Mouse (Mus musculus): ENCODE measurements around the gene Krtap4-6. TPM values are rescaled to one million over a fixed set of nuclear protein-coding genes. Genes with fewer than 3 reads are reported as not detected.

Gene Krtap4-6
- polyA plus RNA-seq, 1 experiment: not detected

- 61% methylated on average over 2 of the region's 2 CpGs for WGBS
- no peaks in the 10 kb centered on the region for H3K36me3 ChIP-seq (ENCODE audit: control insufficient read depth, insufficient read depth, low read length)
- no peak for TF ChIP-seq POLR2A (IDR thresholded peaks at IDR 0.05; ENCODE audit: low read depth, low read length)
- TF ChIP-seq CTCF (IDR thresholded peaks at IDR 0.05; ENCODE audit: extremely low read depth, insufficient read length, insufficient replicate concordance, low read depth, low read length): no peak
- H3K27me3 ChIP-seq (ENCODE audit: control insufficient read depth, insufficient read depth, low read length): no peaks in the 10 kb centered on the region
- H3K4me3 ChIP-seq (ENCODE audit: low read depth, low read length): no peak overlapping the region
- H3K27ac ChIP-seq (ENCODE audit: insufficient read depth, low read depth, low read length): no peak overlapping the region
- no peaks in the 10 kb centered on the region for H3K4me1 ChIP-seq (ENCODE audit: control insufficient read depth, insufficient read depth, insufficient read length, low read length)
Measured at GRCm38 (mm10) chr11:99633293-99633692, 32.5 kb downstream of the Krtap4-6 start.

DNA sequence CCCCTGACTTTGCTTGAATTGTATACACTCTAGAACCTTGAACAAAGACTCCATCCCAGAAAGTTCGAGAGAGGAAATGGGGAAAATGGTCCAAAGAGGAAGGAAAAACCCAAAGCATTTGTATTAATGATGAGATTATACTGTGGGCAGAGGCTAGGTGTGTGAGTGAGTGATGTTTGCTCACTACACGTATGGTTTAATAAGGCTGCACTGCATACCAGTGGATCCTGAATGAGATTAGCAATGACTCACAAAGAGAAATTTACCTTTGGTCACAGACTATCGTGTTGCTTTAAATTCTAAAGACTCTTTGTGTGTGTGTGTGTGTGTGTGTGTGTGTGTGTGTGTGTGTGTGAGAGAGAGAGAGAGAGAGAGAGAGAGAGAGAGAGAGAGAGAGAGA, 34.9 kb downstream of the Krtap4-6 start:
- Histone ChIP-seq H3K4me3 (ENCODE audit: low read depth, low read length) (no peak overlapping the region), H3K4me1 (ENCODE audit: control insufficient read depth, insufficient read depth, insufficient read length, low read length) (no peaks in the 10 kb centered on the region), H3K27ac (ENCODE audit: insufficient read depth, low read depth, low read length) (no peak overlapping the region), H3K27me3 (ENCODE audit: control insufficient read depth, insufficient read depth, low read length) (no peaks in the 10 kb centered on the region), H3K36me3 (ENCODE audit: control insufficient read depth, insufficient read depth, low read length) (no peaks in the 10 kb centered on the region)
- 39% methylated on average over 3 of the region's 3 CpGs for WGBS
- TF ChIP-seq POLR2A (IDR thresholded peaks at IDR 0.05; ENCODE audit: low read depth, low read length): no peak
- TF ChIP-seq CTCF (IDR thresholded peaks at IDR 0.05; ENCODE audit: extremely low read depth, insufficient read length, insufficient replicate concordance, low read depth, low read length): no peak

DNA sequence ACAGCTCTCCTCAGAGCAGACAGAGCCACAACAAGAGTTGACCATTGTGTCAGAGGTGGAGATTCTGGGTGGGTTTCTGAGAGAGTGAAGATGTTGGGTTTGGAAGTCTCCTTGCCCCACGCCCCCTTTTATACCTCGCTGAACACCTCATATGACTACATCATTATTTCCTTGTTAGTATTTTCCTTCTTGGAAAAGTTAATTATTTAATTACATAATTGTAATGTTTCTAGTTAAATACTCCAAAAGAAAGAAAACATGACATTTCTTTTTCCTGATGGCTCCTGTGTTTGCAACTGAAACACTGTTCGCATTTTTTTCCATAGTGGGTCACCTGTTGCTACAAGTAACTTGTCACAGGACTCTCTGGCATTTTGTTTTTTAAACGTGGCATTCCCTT, 37.6 kb downstream of the Krtap4-6 start, which contains the start of gene Krtap4-1:
Krtap4-1 (minus strand) TSS at position 101 of the 400 bp plus-strand sequence.
- no peak within 1 kb of the TSS for H3K27ac ChIP-seq (ENCODE audit: insufficient read depth, low read depth, low read length)
- 63% methylated on average over 4 of the region's 4 CpGs for WGBS
- H3K4me1 ChIP-seq (ENCODE audit: control insufficient read depth, insufficient read depth, insufficient read length, low read length): no peaks in the 10 kb centered on the region
- H3K4me3 ChIP-seq (ENCODE audit: low read depth, low read length): no peak within 1 kb of the TSS
- no peaks in the 10 kb centered on the region for H3K36me3 ChIP-seq (ENCODE audit: control insufficient read depth, insufficient read depth, low read length)
- no peaks in the 10 kb centered on the region for H3K27me3 ChIP-seq (ENCODE audit: control insufficient read depth, insufficient read depth, low read length)
- no peak for TF ChIP-seq POLR2A (IDR thresholded peaks at IDR 0.05; ENCODE audit: low read depth, low read length)
- TF ChIP-seq CTCF (IDR thresholded peaks at IDR 0.05; ENCODE audit: extremely low read depth, insufficient read length, insufficient replicate concordance, low read depth, low read length): no peak

- no peak for TF ChIP-seq POLR2A (IDR thresholded peaks at IDR 0.05; ENCODE audit: low read depth, low read length)
- H3K4me1 ChIP-seq (ENCODE audit: control insufficient read depth, insufficient read depth, insufficient read length, low read length): no peaks in the 10 kb centered on the region
- H3K27me3 ChIP-seq (ENCODE audit: control insufficient read depth, insufficient read depth, low read length): no peaks in the 10 kb centered on the region
- WGBS: 73% methylated on average over 2 of the region's 2 CpGs
- no peaks in the 10 kb centered on the region for H3K36me3 ChIP-seq (ENCODE audit: control insufficient read depth, insufficient read depth, low read length)
- H3K27ac ChIP-seq (ENCODE audit: insufficient read depth, low read depth, low read length): no peak within 1 kb of the TSS
- no peak within 1 kb of the TSS for H3K4me3 ChIP-seq (ENCODE audit: low read depth, low read length)
Measured at GRCm38 (mm10) chr11:99620335-99620734, 45.4 kb downstream of the Krtap4-6 start, which contains the start of gene Gm11562. Gene Gm11562, minus strand, starts transcription at chr11:99620435.

Other genes starting within 250 kb of the Krtap4-6 start
- gene Krt12, start 243.7 kb downstream of the Krtap4-6 start, polyA plus RNA-seq (2012; rRNA removed): 0.48 and 9.5 TPM in 2 replicates
- gene Krt20, start 227.8 kb downstream of the Krtap4-6 start, polyA plus RNA-seq (2012; rRNA removed): 292 and 951 TPM in 2 replicates
- 4.4 and 7.4 TPM in 2 replicates for gene Krt23, start 172.8 kb downstream of the Krtap4-6 start, polyA plus RNA-seq (2012; rRNA removed)
- gene Krt39, start 144.6 kb downstream of the Krtap4-6 start, polyA plus RNA-seq (2012; rRNA removed): not detected in 2 replicates
- gene Krt40, start 122.8 kb downstream of the Krtap4-6 start, polyA plus RNA-seq (2012; rRNA removed): not detected in 2 replicates
- not detected in 2 replicates for gene Krtap3-3, start 115.1 kb downstream of the Krtap4-6 start, polyA plus RNA-seq (2012; rRNA removed)
- gene Krtap3-2, start 109.1 kb downstream of the Krtap4-6 start, polyA plus RNA-seq (2012; rRNA removed): not detected in 2 replicates
- not detected in 2 replicates for gene Gm11939, start 106.5 kb downstream of the Krtap4-6 start, polyA plus RNA-seq (2012; rRNA removed)
- gene Krtap3-1, start 99.3 kb downstream of the Krtap4-6 start, polyA plus RNA-seq (2012; rRNA removed): 0.47 and 2.7 TPM in 2 replicates
- not detected in 2 replicates for gene Krtap1-5, start 84.9 kb downstream of the Krtap4-6 start, polyA plus RNA-seq (2012; rRNA removed)
- not detected in 2 replicates for gene Krtap1-4, start 82.3 kb downstream of the Krtap4-6 start, polyA plus RNA-seq (2012; rRNA removed)
- gene Krtap1-3, start 74.6 kb downstream of the Krtap4-6 start, polyA plus RNA-seq (2012; rRNA removed): not detected in 2 replicates
- not detected in 2 replicates for gene Krtap9-3, start 67.9 kb downstream of the Krtap4-6 start, polyA plus RNA-seq (2012; rRNA removed)
- gene Gm11938, start 62.7 kb downstream of the Krtap4-6 start, polyA plus RNA-seq (2012; rRNA removed): 1.3 TPM in 1 of 2 replicates, not detected in the other
- not detected in 2 replicates for gene Gm11937, start 55.8 kb downstream of the Krtap4-6 start, polyA plus RNA-seq (2012; rRNA removed)
- 0.29 and 1.9 TPM in 2 replicates for gene Krtap2-4, start 51.1 kb downstream of the Krtap4-6 start, polyA plus RNA-seq (2012; rRNA removed)
- 1.9 TPM in 1 of 2 replicates, not detected in the other for gene Gm11562, start 45.5 kb downstream of the Krtap4-6 start, polyA plus RNA-seq (2012; rRNA removed)
- not detected in 2 replicates for gene Krtap4-1, start 37.7 kb downstream of the Krtap4-6 start, polyA plus RNA-seq (2012; rRNA removed)
- gene Krtap4-2, start 30.9 kb downstream of the Krtap4-6 start, polyA plus RNA-seq (2012; rRNA removed): not detected in 2 replicates
- gene Krtap4-7, start 21.9 kb downstream of the Krtap4-6 start, polyA plus RNA-seq (2012; rRNA removed): not detected in 2 replicates
- not detected in 2 replicates for gene Gm11555, start 15.7 kb downstream of the Krtap4-6 start, polyA plus RNA-seq (2012; rRNA removed)
- not detected in 2 replicates for gene Gm11563, start 7.0 kb downstream of the Krtap4-6 start, polyA plus RNA-seq (2012; rRNA removed)
- not detected in 2 replicates for gene Gm14190, start 24.8 kb upstream of the Krtap4-6 start, polyA plus RNA-seq (2012; rRNA removed)
- gene Gm14180, start 68.3 kb upstream of the Krtap4-6 start, polyA plus RNA-seq (2012; rRNA removed): not detected in 2 replicates
- not detected in 2 replicates for gene Gm11595, start 107.0 kb upstream of the Krtap4-6 start, polyA plus RNA-seq (2012; rRNA removed)
- not detected in 2 replicates for gene Krtap4-8, start 114.7 kb upstream of the Krtap4-6 start, polyA plus RNA-seq (2012; rRNA removed)
- not detected in 2 replicates for gene Krtap4-9, start 119.2 kb upstream of the Krtap4-6 start, polyA plus RNA-seq (2012; rRNA removed)
- gene Gm11596, start 127.5 kb upstream of the Krtap4-6 start, polyA plus RNA-seq (2012; rRNA removed): not detected in 2 replicates
- gene Gm11569, start 133.0 kb upstream of the Krtap4-6 start, polyA plus RNA-seq (2012; rRNA removed): not detected in 2 replicates
- not detected in 2 replicates for gene Gm11554, start 138.5 kb upstream of the Krtap4-6 start, polyA plus RNA-seq (2012; rRNA removed)
- not detected in 2 replicates for gene Krtap4-13, start 143.9 kb upstream of the Krtap4-6 start, polyA plus RNA-seq (2012; rRNA removed)
- not detected in 2 replicates for gene Gm11564, start 149.7 kb upstream of the Krtap4-6 start, polyA plus RNA-seq (2012; rRNA removed)
- gene 2300003K06Rik, start 172.1 kb upstream of the Krtap4-6 start, polyA plus RNA-seq (2012; rRNA removed): not detected in 2 replicates
- 1.9 and 3.2 TPM in 2 replicates for gene Krtap4-16, start 185.6 kb upstream of the Krtap4-6 start, polyA plus RNA-seq (2012; rRNA removed)
- not detected in 2 replicates for gene Gm11568, start 192.0 kb upstream of the Krtap4-6 start, polyA plus RNA-seq (2012; rRNA removed)
- gene Gm11559, start 198.5 kb upstream of the Krtap4-6 start, polyA plus RNA-seq (2012; rRNA removed): not detected in 2 replicates
- not detected in 2 replicates for gene Krtap9-1, start 207.4 kb upstream of the Krtap4-6 start, polyA plus RNA-seq (2012; rRNA removed)
- not detected in 2 replicates for gene Gm11567, start 213.2 kb upstream of the Krtap4-6 start, polyA plus RNA-seq (2012; rRNA removed)
- not detected in 2 replicates for gene Krtap31-1, start 242.0 kb upstream of the Krtap4-6 start, polyA plus RNA-seq (2012; rRNA removed)
- gene Gm11565, start 248.8 kb upstream of the Krtap4-6 start, polyA plus RNA-seq (2012; rRNA removed): not detected in 2 replicates